Mouse (Mus musculus): ENCODE results near the gene Gbp10. TPM values are rescaled to one million over a fixed set of nuclear protein-coding genes. Genes with fewer than 3 reads are reported as not detected.
"Not testable (repeated sequence)": the region's sequence is repeated elsewhere in the genome, so short reads cannot be mapped to it uniquely, and the experiment has no call there.

Gene Gbp10
- polyA plus RNA-seq (2012; rRNA removed) = 1.1 and 1.9 TPM in 2 replicates

- DNase-seq (ENCODE audit: low read depth in 1 of 2, low spot score in 2 of 2) = peak in 1 of 2 experiments; percentile 27
- not testable (repeated sequence) for H3K4me3 ChIP-seq (ENCODE audit: extremely low read depth, insufficient read depth, insufficient read length); H3K4me1 ChIP-seq (ENCODE audit: control insufficient read depth, insufficient read depth, insufficient read length); H3K36me3 ChIP-seq (ENCODE audit: control insufficient read depth, insufficient read depth, low read length); H3K27me3 ChIP-seq (ENCODE audit: control insufficient read depth, insufficient read depth, low read length)
- H3K27ac ChIP-seq (ENCODE audit: insufficient read depth, low read length) = peak within 1 kb of the TSS; percentile 60
Observed at GRCm38 (mm10) chr5:105239483-105240047, at the start of gene Gbp10. TSS of gene Gbp10 (minus strand) at chr5:105239533.

- not testable (repeated sequence) for H3K4me1 ChIP-seq (ENCODE audit: control insufficient read depth, insufficient read depth, insufficient read length)
Observed at GRCm38 (mm10) chr5:105260673-105261072, 21.3 kb upstream of the Gbp10 start.

GRCm38 (mm10) chr5:105252491-105252890, 13.2 kb upstream of the Gbp10 start:
- H3K4me3 ChIP-seq (ENCODE audit: extremely low read depth, insufficient read depth, insufficient read length) = no peak overlapping the region
- no peaks in the 10 kb centered on the region for H3K36me3 ChIP-seq (ENCODE audit: control insufficient read depth, insufficient read depth, low read length)
- no peak overlapping the region for H3K27ac ChIP-seq (ENCODE audit: insufficient read depth, low read length)
- DNase-seq (ENCODE audit: low read depth in 1 of 2, low spot score in 2 of 2) = no peak
- H3K27me3 ChIP-seq (ENCODE audit: control insufficient read depth, insufficient read depth, low read length) = no peaks in the 10 kb centered on the region
- H3K4me1 ChIP-seq (ENCODE audit: control insufficient read depth, insufficient read depth, insufficient read length) = no peaks in the 10 kb centered on the region
- TF ChIP-seq POLR2A (IDR thresholded peaks at IDR 0.05; ENCODE audit: low read depth, low read length) (no peak), CTCF (IDR thresholded peaks at IDR 0.05; ENCODE audit: extremely low read depth, insufficient read depth, insufficient read length, insufficient replicate concordance) (no peak)

More at GRCm38 (mm10) chr5:105260673-105261072, 21.3 kb upstream of the Gbp10 start:
- not testable (repeated sequence) for H3K27ac ChIP-seq (ENCODE audit: insufficient read depth, low read length); DNase-seq (ENCODE audit: low read depth in 1 of 2, low spot score in 2 of 2); H3K27me3 ChIP-seq (ENCODE audit: control insufficient read depth, insufficient read depth, low read length); H3K36me3 ChIP-seq (ENCODE audit: control insufficient read depth, insufficient read depth, low read length); H3K4me3 ChIP-seq (ENCODE audit: extremely low read depth, insufficient read depth, insufficient read length)
- WGBS = 43% methylated on average over 1 of the region's 3 CpGs

GRCm38 (mm10) chr5:105244741-105245140, 5.4 kb upstream of the Gbp10 start:
- H3K27ac ChIP-seq (ENCODE audit: insufficient read depth, low read length); H3K4me3 ChIP-seq (ENCODE audit: extremely low read depth, insufficient read depth, insufficient read length); H3K27me3 ChIP-seq (ENCODE audit: control insufficient read depth, insufficient read depth, low read length); H3K4me1 ChIP-seq (ENCODE audit: control insufficient read depth, insufficient read depth, insufficient read length); H3K36me3 ChIP-seq (ENCODE audit: control insufficient read depth, insufficient read depth, low read length); DNase-seq (ENCODE audit: low read depth in 1 of 2, low spot score in 2 of 2): not testable (repeated sequence)
- WGBS = 10% methylated on average over 3 of the region's 3 CpGs

GRCm38 (mm10) chr5:105240982-105241381, 1.6 kb upstream of the Gbp10 start:
- H3K4me3 ChIP-seq (ENCODE audit: extremely low read depth, insufficient read depth, insufficient read length) = not testable (repeated sequence)

GRCm38 (mm10) chr5:105238402-105238801, 931 bp downstream of the Gbp10 start:
- H3K4me3 ChIP-seq (ENCODE audit: extremely low read depth, insufficient read depth, insufficient read length); H3K36me3 ChIP-seq (ENCODE audit: control insufficient read depth, insufficient read depth, low read length); H3K27me3 ChIP-seq (ENCODE audit: control insufficient read depth, insufficient read depth, low read length); H3K27ac ChIP-seq (ENCODE audit: insufficient read depth, low read length); DNase-seq (ENCODE audit: low read depth in 1 of 2, low spot score in 2 of 2); H3K4me1 ChIP-seq (ENCODE audit: control insufficient read depth, insufficient read depth, insufficient read length): not testable (repeated sequence)
- 85% methylated on average over 1 of the region's 1 CpGs for WGBS

More at GRCm38 (mm10) chr5:105240982-105241381, 1.6 kb upstream of the Gbp10 start:
- not testable (repeated sequence) for H3K27ac ChIP-seq (ENCODE audit: insufficient read depth, low read length); H3K4me1 ChIP-seq (ENCODE audit: control insufficient read depth, insufficient read depth, insufficient read length); H3K27me3 ChIP-seq (ENCODE audit: control insufficient read depth, insufficient read depth, low read length); DNase-seq (ENCODE audit: low read depth in 1 of 2, low spot score in 2 of 2); H3K36me3 ChIP-seq (ENCODE audit: control insufficient read depth, insufficient read depth, low read length)
- WGBS = 76% methylated on average over 5 of the region's 5 CpGs

- not testable (repeated sequence) for DNase-seq (ENCODE audit: low read depth in 1 of 2, low spot score in 2 of 2); H3K4me1 ChIP-seq (ENCODE audit: control insufficient read depth, insufficient read depth, insufficient read length); H3K27ac ChIP-seq (ENCODE audit: insufficient read depth, low read length); H3K36me3 ChIP-seq (ENCODE audit: control insufficient read depth, insufficient read depth, low read length); H3K27me3 ChIP-seq (ENCODE audit: control insufficient read depth, insufficient read depth, low read length); H3K4me3 ChIP-seq (ENCODE audit: extremely low read depth, insufficient read depth, insufficient read length)
- 27% methylated on average over 3 of the region's 3 CpGs for WGBS
Observed at GRCm38 (mm10) chr5:105236040-105236439, 3.3 kb downstream of the Gbp10 start.

- not testable (repeated sequence) for DNase-seq (ENCODE audit: low read depth in 1 of 2, low spot score in 2 of 2); H3K27me3 ChIP-seq (ENCODE audit: control insufficient read depth, insufficient read depth, low read length); H3K36me3 ChIP-seq (ENCODE audit: control insufficient read depth, insufficient read depth, low read length); H3K4me3 ChIP-seq (ENCODE audit: extremely low read depth, insufficient read depth, insufficient read length); H3K4me1 ChIP-seq (ENCODE audit: control insufficient read depth, insufficient read depth, insufficient read length); H3K27ac ChIP-seq (ENCODE audit: insufficient read depth, low read length)
- WGBS = 29% methylated on average over 1 of the region's 3 CpGs
Observed at GRCm38 (mm10) chr5:105208957-105209356, 30.4 kb downstream of the Gbp10 start.

- H3K4me3 ChIP-seq (ENCODE audit: extremely low read depth, insufficient read depth, insufficient read length); H3K36me3 ChIP-seq (ENCODE audit: control insufficient read depth, insufficient read depth, low read length); H3K27me3 ChIP-seq (ENCODE audit: control insufficient read depth, insufficient read depth, low read length); H3K4me1 ChIP-seq (ENCODE audit: control insufficient read depth, insufficient read depth, insufficient read length); H3K27ac ChIP-seq (ENCODE audit: insufficient read depth, low read length); DNase-seq (ENCODE audit: low read depth in 1 of 2, low spot score in 2 of 2): not testable (repeated sequence)
- WGBS = 40% methylated on average over 4 of the region's 4 CpGs
Observed at GRCm38 (mm10) chr5:105200791-105201355, 38.5 kb downstream of the Gbp10 start.

- not testable (repeated sequence) for H3K27me3 ChIP-seq (ENCODE audit: control insufficient read depth, insufficient read depth, low read length)
- 83% methylated on average over 1 of the region's 1 CpGs for WGBS
Observed at GRCm38 (mm10) chr5:105199149-105199548, 40.2 kb downstream of the Gbp10 start.

GRCm38 (mm10) chr5:105197915-105198560, 41.3 kb downstream of the Gbp10 start:
- not testable (repeated sequence) for H3K27me3 ChIP-seq (ENCODE audit: control insufficient read depth, insufficient read depth, low read length); H3K27ac ChIP-seq (ENCODE audit: insufficient read depth, low read length); DNase-seq (ENCODE audit: low read depth in 1 of 2, low spot score in 2 of 2); H3K36me3 ChIP-seq (ENCODE audit: control insufficient read depth, insufficient read depth, low read length); H3K4me3 ChIP-seq (ENCODE audit: extremely low read depth, insufficient read depth, insufficient read length); H3K4me1 ChIP-seq (ENCODE audit: control insufficient read depth, insufficient read depth, insufficient read length)

More at GRCm38 (mm10) chr5:105199149-105199548, 40.2 kb downstream of the Gbp10 start:
- not testable (repeated sequence) for H3K27ac ChIP-seq (ENCODE audit: insufficient read depth, low read length); H3K36me3 ChIP-seq (ENCODE audit: control insufficient read depth, insufficient read depth, low read length); DNase-seq (ENCODE audit: low read depth in 1 of 2, low spot score in 2 of 2); H3K4me1 ChIP-seq (ENCODE audit: control insufficient read depth, insufficient read depth, insufficient read length); H3K4me3 ChIP-seq (ENCODE audit: extremely low read depth, insufficient read depth, insufficient read length)

Measured in spleen, adult 2 months (tissue).